Mouse (Mus musculus): ENCODE data around the gene Olfr243.
"Not testable (repeated sequence)": the region's sequence is repeated elsewhere in the genome, so short reads cannot be mapped to it uniquely, and the experiment has no call there.

Olfr243 gene

GRCm38 (mm10) chr7:103714371-103714770 lies at the start of gene Olfr243:
Gene Olfr243 (plus strand): TSS chr7:103714671.
- no peak for DNase-seq (ENCODE audit: low spot score)

- DNase-seq (ENCODE audit: low spot score) = no peak
Observed at GRCm38 (mm10) chr7:103671091-103671490, 43.4 kb upstream of the Olfr243 start, which contains the start of gene Olfr624. Gene Olfr624 (minus strand): TSS chr7:103671191.

GRCm38 (mm10) chr7:103682420-103682819 lies 32.1 kb upstream of the Olfr243 start, which contains the start of gene Olfr625-ps1:
Gene Olfr625-ps1 (plus strand): TSS chr7:103682720.
- DNase-seq (ENCODE audit: low spot score) = no peak

- DNase-seq (ENCODE audit: low spot score) = no peak
Observed at GRCm38 (mm10) chr7:103699469-103699868, 15.0 kb upstream of the Olfr243 start.

DNA sequence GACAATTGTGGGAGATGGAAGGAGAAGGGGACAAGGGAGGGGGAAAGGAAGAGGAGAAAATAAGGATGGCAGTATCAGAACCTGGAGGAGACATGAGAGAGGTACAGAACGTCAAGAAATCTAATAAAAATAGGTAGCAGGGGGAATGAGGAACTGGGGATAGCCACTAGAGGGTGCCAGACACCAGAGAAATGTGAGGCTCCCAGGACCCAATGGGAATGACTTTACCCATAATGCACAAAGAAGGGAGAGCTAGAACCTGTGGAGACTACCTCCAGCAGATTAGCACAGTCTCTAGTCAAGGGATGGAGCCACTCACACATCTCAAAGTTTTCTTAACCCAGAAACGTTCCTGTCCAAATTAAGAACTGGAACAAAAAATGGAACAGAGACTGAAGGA lies 2.4 kb upstream of the Olfr243 start:
- DNase-seq (ENCODE audit: low spot score) = peak; percentile 9

DNA sequence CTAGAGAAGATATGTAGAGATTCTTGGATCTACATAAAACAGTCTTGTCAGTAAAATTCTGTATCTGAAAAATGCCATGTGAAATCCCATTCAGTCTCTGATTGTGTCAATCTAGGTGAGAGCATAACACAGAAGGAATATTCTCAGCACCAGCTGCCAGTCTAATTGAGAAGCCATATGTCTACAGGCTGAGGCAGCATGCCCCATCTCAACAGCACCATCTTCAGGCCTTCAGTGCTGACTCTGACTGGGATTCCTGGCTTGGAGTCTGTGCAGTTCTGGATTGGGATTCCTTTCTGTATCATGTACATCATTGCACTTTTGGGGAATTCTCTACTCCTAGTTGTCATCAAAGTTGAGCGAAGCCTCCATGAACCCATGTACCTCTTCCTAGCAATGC lies 1.9 kb downstream of the Olfr243 start:
- DNase-seq (ENCODE audit: low spot score) = not testable (repeated sequence)

GRCm38 (mm10) chr7:103730074-103730473 lies 15.6 kb downstream of the Olfr243 start, which contains the start of gene Olfr628:
Gene Olfr628 (plus strand): TSS chr7:103730374.
- DNase-seq (ENCODE audit: low spot score) = no peak

GRCm38 (mm10) chr7:103744843-103745242 lies 30.4 kb downstream of the Olfr243 start, which contains the start of gene Olfr629:
Gene Olfr629 (minus strand): TSS chr7:103744943.
- DNase-seq (ENCODE audit: low spot score) = no peak

DNA sequence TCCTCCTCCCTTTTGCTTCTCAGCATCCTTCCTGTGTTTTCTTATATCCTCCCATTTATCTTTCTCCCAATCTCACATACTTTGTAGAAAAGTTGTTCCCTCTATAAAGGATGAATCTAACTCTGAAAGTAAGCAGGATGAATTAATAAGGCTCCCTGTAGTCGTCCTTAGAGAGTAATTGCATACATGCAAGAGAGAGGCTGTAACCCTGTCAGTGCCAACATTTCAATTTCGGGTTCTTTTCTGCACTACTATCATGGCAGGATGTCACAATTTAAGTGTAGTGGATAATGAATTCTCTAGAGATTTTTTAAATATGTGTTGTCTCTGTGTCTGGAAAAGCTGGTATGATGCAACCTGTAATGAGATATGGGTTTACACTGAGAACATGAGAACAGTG lies 42.8 kb downstream of the Olfr243 start, which contains the start of gene Olfr630:
Olfr630 (minus strand) TSS at position 101 of the 400 bp plus-strand sequence.
- DNase-seq (ENCODE audit: low spot score) = no peak

GRCm38 (mm10) chr7:103762212-103762611 lies 47.7 kb downstream of the Olfr243 start:
- DNase-seq (ENCODE audit: low spot score) = not testable (repeated sequence)

DNA sequence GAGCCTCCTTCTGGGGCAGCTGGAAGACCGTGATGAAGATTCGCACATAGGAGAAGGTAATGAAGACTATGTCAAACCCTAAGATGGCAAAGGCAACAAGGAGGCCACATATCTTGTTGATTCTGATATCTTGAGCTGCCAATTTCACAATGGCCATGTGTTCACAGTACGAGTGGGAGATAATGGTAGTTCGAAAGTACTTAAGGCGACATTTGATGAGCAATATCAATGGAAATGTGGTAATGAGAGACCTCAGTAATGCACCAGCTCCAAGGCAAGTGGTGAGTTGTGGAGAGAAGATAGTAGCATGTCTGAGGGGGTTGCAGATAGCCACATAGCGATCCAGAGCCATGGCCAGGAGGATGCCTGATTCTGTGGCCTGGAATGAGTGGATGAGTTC lies 53.2 kb downstream of the Olfr243 start:
- not testable (repeated sequence) for DNase-seq (ENCODE audit: low spot score)

Data from embryo, embryonic 10.5 days (tissue).